Mouse (Mus musculus): ENCODE measurements at regions not wholly inside any gene's neighbourhood (a gene's known extent, or its start where the extent isn't known, plus 50 kb on each side); places are given as distances from the start of the nearest gene placed in this dataset.
"Not testable (repeated sequence)": the region's sequence is repeated elsewhere in the genome, so short reads cannot be mapped to it uniquely, and the experiment has no call there.

- DNase-seq (ENCODE audit: low spot score in 2 of 2) = peak in 1 of 2 experiments; percentile 4
- intact Hi-C loops (cut with DNase I) = not testable (repeated sequence)
Observed at GRCm38 (mm10) chr11:41090391-41090900, 335.3 kb upstream of the Ccng1 start.

GRCm38 (mm10) chr11:41063570-41063969, 308.5 kb upstream of the Ccng1 start:
- DNase-seq (ENCODE audit: low spot score in 2 of 2) = no peak
- intact Hi-C loops (cut with DNase I) = no loop called here

- no peak for DNase-seq (ENCODE audit: low spot score in 2 of 2)
- intact Hi-C loops (cut with DNase I) = no loop called here
Observed at GRCm38 (mm10) chr11:41057796-41058195, 302.7 kb upstream of the Ccng1 start.

GRCm38 (mm10) chr11:41030018-41030417, 274.9 kb upstream of the Ccng1 start:
- no peak for DNase-seq (ENCODE audit: low spot score in 2 of 2)
- intact Hi-C loops (cut with DNase I) = no loop called here

- intact Hi-C loops (cut with DNase I) = no loop called here
- DNase-seq (ENCODE audit: low spot score in 2 of 2) = no peak
Observed at GRCm38 (mm10) chr11:41010096-41010495, 255.0 kb upstream of the Ccng1 start.

- no peak for DNase-seq (ENCODE audit: low spot score in 2 of 2)
- intact Hi-C loops (cut with DNase I) = no loop called here
Observed at GRCm38 (mm10) chr11:40972806-40973205, 217.7 kb upstream of the Ccng1 start.

GRCm38 (mm10) chr11:40927168-40927567, 172.1 kb upstream of the Ccng1 start:
- intact Hi-C loops (cut with DNase I) = loop anchor here (2.0 kb wide), 1 partner anchor 1142 kb away; no protein-coding TSS in a partner anchor

GRCm38 (mm10) chr11:40891485-40891884, 136.4 kb upstream of the Ccng1 start:
- intact Hi-C loops (cut with DNase I) = no loop called here
- no peak for DNase-seq (ENCODE audit: low spot score in 2 of 2)

More at GRCm38 (mm10) chr11:40927168-40927567, 172.1 kb upstream of the Ccng1 start:
- DNase-seq (ENCODE audit: low spot score in 2 of 2) = peak; percentile 62 to 74

GRCm38 (mm10) chr11:40884509-40884908, 129.4 kb upstream of the Ccng1 start:
- no peak for DNase-seq (ENCODE audit: low spot score in 2 of 2)
- intact Hi-C loops (cut with DNase I) = no loop called here

GRCm38 (mm10) chr11:40879589-40879988, 124.5 kb upstream of the Ccng1 start:
- no peak for DNase-seq (ENCODE audit: low spot score in 2 of 2)
- intact Hi-C loops (cut with DNase I) = no loop called here

GRCm38 (mm10) chr11:40873002-40873401, 117.9 kb upstream of the Ccng1 start:
- DNase-seq (ENCODE audit: low spot score in 2 of 2) = no peak
- intact Hi-C loops (cut with DNase I) = no loop called here

- DNase-seq (ENCODE audit: low spot score in 2 of 2) = peak; percentile 65 to 77
- intact Hi-C loops (cut with DNase I) = loop anchor here (10.0 kb wide), 1 partner anchor 1309 kb away; no protein-coding TSS in a partner anchor
Observed at GRCm38 (mm10) chr11:40865694-40866093, 110.6 kb upstream of the Ccng1 start.

- DNase-seq (ENCODE audit: low spot score in 2 of 2) = no peak
- intact Hi-C loops (cut with DNase I) = no loop called here
Observed at GRCm38 (mm10) chr11:40851361-40851760, 96.2 kb upstream of the Ccng1 start.

- no peak for DNase-seq (ENCODE audit: low spot score in 2 of 2)
Observed at GRCm38 (mm10) chr11:40850652-40851092, 95.6 kb upstream of the Ccng1 start.

GRCm38 (mm10) chr11:40846586-40846985, 91.5 kb upstream of the Ccng1 start:
- intact Hi-C loops (cut with DNase I) = no loop called here
- DNase-seq (ENCODE audit: low spot score in 2 of 2) = no peak

More at GRCm38 (mm10) chr11:40850652-40851092, 95.6 kb upstream of the Ccng1 start:
- intact Hi-C loops (cut with DNase I) = no loop called here

GRCm38 (mm10) chr11:40835393-40835792, 80.3 kb upstream of the Ccng1 start:
- intact Hi-C loops (cut with DNase I) = no loop called here
- DNase-seq (ENCODE audit: low spot score in 2 of 2) = no peak

Data from left cerebral cortex, postnatal 36 days (tissue).